Mouse (Mus musculus) heart, postnatal 0 days (tissue): Measurements from ENCODE around the gene Nova1. TPM values are rescaled to one million over a fixed set of nuclear protein-coding genes. Genes with fewer than 3 reads are reported as not detected.

Experiments used
- ATAC-seq: fragments of 200-750 bp; cut with Nextera tagmentation; 2 replicates; pipeline ENCODE4 v1.8.0; 2017; ENCODE audit warnings: low read depth, moderate number of reproducible peaks, moderate library complexity; ENCODE audit not compliant: insufficient read depth
- DNase-seq: peaks from one replicate; pipeline ENCODE4 v3.0.0-alpha.2; 2016; ENCODE audit warnings: low spot score
- H3K27ac ChIP-seq: fragments of 300-500 bp; sonication (generic); 2 replicates; pipeline ENCODE4 v1.5.1; 2014; ENCODE audit warnings: low read depth, mild to moderate bottlenecking
- H3K27me3 ChIP-seq: fragments of 300-500 bp; sonication (generic); 2 replicates; pipeline ENCODE4 v1.6.1; 2014; ENCODE audit warnings: low read length, mixed read lengths; ENCODE audit not compliant: control insufficient read depth, insufficient read depth
- H3K36me3 ChIP-seq: fragments of 300-500 bp; sonication (generic); replicated peaks from 2 replicates; pipeline ENCODE4 v1.6.1; 2014; ENCODE audit warnings: low read length, mixed read lengths; ENCODE audit not compliant: control insufficient read depth, insufficient read depth
- H3K4me1 ChIP-seq: fragments of 300-500 bp; sonication (generic); 2 replicates; pipeline ENCODE4 v1.6.1; 2014; ENCODE audit warnings: antibody characterized with exemption; ENCODE audit not compliant: control insufficient read depth, insufficient read depth
- H3K4me2 ChIP-seq: fragments of 300-500 bp; sonication (generic); 2 replicates; pipeline ENCODE4 v1.6.1; 2014; ENCODE audit warnings: low read depth, mild to moderate bottlenecking, low read length, moderate library complexity
- H3K4me3 ChIP-seq: fragments of 300-500 bp; sonication (generic); 2 replicates; pipeline ENCODE4 v1.5.1; 2014; ENCODE audit warnings: low read depth, low read length
- H3K9ac ChIP-seq: fragments of 300-500 bp; sonication (generic); replicated peaks from 2 replicates; pipeline ENCODE4 v1.6.1; 2014; ENCODE audit warnings: low read depth, low read length, mixed read lengths
- H3K9me3 ChIP-seq: fragments of 300-500 bp; sonication (generic); replicated peaks from 2 replicates; pipeline ENCODE4 v1.6.1; 2016; ENCODE audit warnings: low read length; ENCODE audit not compliant: control insufficient read depth
- CTCF ChIP-seq: IDR thresholded peaks from 2 replicates; pipeline ENCODE4 v1.5.1; 2016; ENCODE audit warnings: antibody characterized with exemption, control low read depth, low read depth
- EP300 ChIP-seq: IDR thresholded peaks from 2 replicates; pipeline ENCODE4 v1.6.1; 2016; ENCODE audit warnings: antibody characterized with exemption, low read depth
- WGBS: fragments of 180-500 bp; shearing (Covaris S2); extraction: QIAGEN DNeasy Blood & Tissue Kit; methylation state at CpG from one replicate; pipeline ENCODE4 v1.1.7; 2014; 5-methylcytosine and 5-hydroxymethylcytosine counted together
- polyA plus RNA-seq: library from polyadenylated mRNA; unstranded; fragments of >200 nt; fragmentation: Nextera tagmentation; extraction: Ambion mirVana; gene quantifications from 2 replicates; pipeline ENCODE4 v1.2.1, GENCODE M21; 2015
- total RNA-seq: library from RNA; depleted of rRNA; stranded (reverse); fragments of >200 nt; gene quantifications from 2 replicates; pipeline ENCODE4 v1.2.3, GENCODE M21; 2014; ENCODE audit warnings: low replicate concordance

The Nova1 gene
- total and polyA plus RNA-seq, 2 experiments from 2014 or later, result 0.15 to 0.38 TPM

GRCm38 (mm10) chr12:46666706-46667105, 152.0 kb downstream of the Nova1 start:
- Histone ChIP-seq H3K4me2 (no peak overlapping the region), H3K4me1 (no peaks in the 10 kb centered on the region), H3K27ac (no peak overlapping the region), H3K4me3 (no peak overlapping the region), H3K9me3 (no peaks in the 10 kb centered on the region), H3K36me3 (no peaks in the 10 kb centered on the region), H3K9ac (no peak overlapping the region), H3K27me3 (no peaks in the 10 kb centered on the region)
- WGBS, result 48% methylated on average over 2 of the region's 2 CpGs
- ATAC-seq (no peak), DNase-seq (no peak)
- TF ChIP-seq EP300 (no peak), CTCF (no peak)

GRCm38 (mm10) chr12:46646139-46646611, 172.6 kb downstream of the Nova1 start:
- Histone ChIP-seq H3K4me3 (no peak overlapping the region), H3K9ac (no peak overlapping the region), H3K4me1 (no peaks in the 10 kb centered on the region), H3K27me3 (no peaks in the 10 kb centered on the region), H3K27ac (no peak overlapping the region), H3K4me2 (no peak overlapping the region), H3K36me3 (no peaks in the 10 kb centered on the region), H3K9me3 (no peaks in the 10 kb centered on the region)
- WGBS, result 61% methylated on average over 5 of the region's 5 CpGs
- TF ChIP-seq EP300, result no peak
- TF ChIP-seq CTCF, result no peak
- ATAC-seq (no peak), DNase-seq (no peak)

- DNase-seq (no peak), ATAC-seq (no peak)
- H3K27ac ChIP-seq, result no peak overlapping the region
- no peaks in the 10 kb centered on the region for H3K4me1 ChIP-seq
- H3K4me3 ChIP-seq, result no peak overlapping the region
- no peak for TF ChIP-seq CTCF
- no peak for TF ChIP-seq EP300
- 74% methylated on average over 6 of the region's 6 CpGs for WGBS
- H3K9ac ChIP-seq, result no peak overlapping the region
- H3K36me3 ChIP-seq, result no peaks in the 10 kb centered on the region
- H3K27me3 ChIP-seq, result no peaks in the 10 kb centered on the region
- no peak overlapping the region for H3K4me2 ChIP-seq
- H3K9me3 ChIP-seq, result no peaks in the 10 kb centered on the region
Measured at GRCm38 (mm10) chr12:46645365-46645962, 173.3 kb downstream of the Nova1 start.
